Mouse (Mus musculus) kidney, adult 18-20 months (tissue): ENCODE measurements at regions not wholly inside any gene's neighbourhood (a gene's known extent, or its start where the extent isn't known, plus 50 kb on each side); places are given as distances from the start of the nearest gene placed in this dataset.

Source experiments
- DNase-seq: peaks from one replicate; pipeline ENCODE4 v3.0.0; 2021

- DNase-seq, result no peak
Measured at GRCm38 (mm10) chr6:17157270-17157669, 92.3 kb downstream of the Tes start.

DNA sequence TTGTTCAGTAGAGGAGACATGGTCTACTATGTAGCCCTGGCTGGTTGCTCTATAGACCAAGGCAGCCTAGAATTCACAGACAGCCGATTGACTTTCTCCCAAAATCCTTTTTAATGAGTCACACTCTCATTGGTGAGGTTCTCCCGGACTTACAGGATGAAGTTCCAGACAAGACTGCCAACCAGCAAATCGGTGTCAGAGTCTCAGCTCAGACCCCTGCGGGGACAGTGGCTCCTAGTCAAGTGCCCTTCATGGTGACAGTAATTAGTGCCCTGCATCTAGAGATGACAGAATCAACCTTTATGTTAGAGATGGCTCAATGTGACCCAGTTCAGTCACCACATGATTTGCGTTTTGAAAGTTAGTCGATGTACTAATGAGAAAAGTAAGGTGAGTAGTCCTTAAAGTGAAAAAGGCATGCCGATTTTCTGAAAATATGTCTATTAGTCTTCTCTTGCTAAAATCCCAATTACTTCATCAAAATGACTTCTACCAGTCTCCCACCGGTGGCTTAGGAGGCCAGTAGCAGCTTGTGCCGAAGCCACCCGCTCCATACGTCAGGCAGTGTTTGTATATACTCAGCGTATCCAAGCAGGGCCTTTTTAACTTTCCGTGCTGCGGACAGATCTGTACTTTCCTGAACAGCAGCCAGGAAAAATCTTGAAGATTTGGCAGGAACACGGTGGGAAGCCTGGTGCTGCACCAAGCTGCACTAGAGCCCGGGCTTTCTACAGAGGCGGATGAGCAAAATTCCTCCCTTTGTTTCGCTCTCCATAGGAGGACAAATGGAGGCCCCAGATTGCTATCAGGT lies 105.2 kb downstream of the Tes start:
- DNase-seq, result peak; percentile 27

GRCm38 (mm10) chr6:17170782-17171272 lies 105.9 kb downstream of the Tes start:
- no peak for DNase-seq

DNA sequence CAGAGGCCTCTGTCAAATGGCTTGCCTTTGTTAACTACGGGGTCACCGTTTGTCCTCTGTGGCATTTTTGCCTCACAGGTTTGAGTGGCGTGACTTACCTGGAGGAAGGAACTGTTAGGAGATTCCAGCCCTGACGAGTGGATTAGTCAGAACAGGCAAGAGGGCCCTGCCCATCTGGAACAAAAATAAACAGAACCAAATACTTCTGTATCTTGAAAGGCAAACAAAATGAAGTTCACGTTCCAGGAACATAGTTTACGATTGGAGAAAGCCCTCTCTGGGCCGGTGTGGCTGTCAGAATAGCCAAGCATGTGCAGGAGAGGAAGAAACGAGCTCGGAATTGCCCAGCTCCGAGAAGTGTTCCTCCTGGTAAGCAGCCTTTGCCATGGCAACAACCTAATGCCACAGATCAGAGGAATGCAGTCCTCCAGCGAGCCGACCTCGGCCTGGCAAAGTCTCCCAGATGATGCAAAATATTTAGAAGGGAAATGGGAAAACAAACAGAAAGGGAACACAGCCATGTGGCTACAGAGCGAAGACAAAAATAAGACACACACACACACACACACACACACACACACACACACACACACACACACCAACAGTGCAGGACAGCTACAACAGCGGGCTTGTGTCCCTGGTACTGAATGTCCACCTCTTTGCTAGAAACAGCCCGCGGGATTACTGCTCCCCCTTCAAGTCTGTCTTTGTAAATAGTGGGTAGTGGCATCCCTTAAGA lies 106.5 kb downstream of the Tes start:
- peak; percentile 38 for DNase-seq

- no peak for DNase-seq
Measured at GRCm38 (mm10) chr6:17172050-17172449, 107.1 kb downstream of the Tes start.

- DNase-seq, result peak; percentile 19
Measured at GRCm38 (mm10) chr6:17177153-17177552, 103.8 kb upstream of the Cav2 start.

DNA sequence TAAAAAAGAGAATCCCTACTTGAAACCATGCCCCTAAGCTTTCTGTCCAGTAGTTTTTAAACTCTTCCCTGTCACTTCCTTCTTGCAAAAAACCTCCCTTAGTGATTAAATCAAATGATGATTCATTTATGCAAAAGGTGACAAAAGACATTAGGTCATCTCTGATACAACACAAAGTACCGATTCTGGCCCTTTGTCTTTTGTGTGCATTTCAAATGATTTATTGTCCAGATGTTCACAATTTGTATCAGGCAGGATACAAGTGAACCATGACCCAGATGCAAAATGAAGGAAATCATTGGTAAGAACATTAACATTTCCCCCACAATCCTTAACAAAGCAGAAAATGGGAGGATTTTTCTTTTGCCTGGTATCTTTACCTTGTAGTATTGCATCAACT lies 101.5 kb upstream of the Cav2 start:
- no peak for DNase-seq

- no peak for DNase-seq
Measured at GRCm38 (mm10) chr6:17186604-17187003, 94.4 kb upstream of the Cav2 start.

DNA sequence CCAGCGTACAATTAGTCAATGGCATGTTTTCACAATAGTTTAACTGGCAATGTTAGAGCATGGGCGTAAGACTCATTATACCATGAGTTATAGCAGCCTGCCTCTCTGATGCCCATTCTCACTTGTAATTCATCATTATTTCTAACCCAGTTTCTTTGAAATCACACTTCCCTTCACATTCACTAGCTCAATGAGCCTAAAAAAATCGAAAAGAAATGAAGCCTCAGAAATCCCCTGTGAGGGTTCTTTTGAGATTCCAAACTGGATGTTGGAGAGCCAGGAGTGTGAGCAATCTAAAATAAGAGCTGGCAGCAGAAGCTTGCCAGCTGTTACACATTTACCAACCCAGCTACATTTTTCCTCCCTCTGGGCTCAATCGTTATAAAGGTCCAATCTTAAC lies 93.9 kb upstream of the Cav2 start:
- DNase-seq, result no peak

DNA sequence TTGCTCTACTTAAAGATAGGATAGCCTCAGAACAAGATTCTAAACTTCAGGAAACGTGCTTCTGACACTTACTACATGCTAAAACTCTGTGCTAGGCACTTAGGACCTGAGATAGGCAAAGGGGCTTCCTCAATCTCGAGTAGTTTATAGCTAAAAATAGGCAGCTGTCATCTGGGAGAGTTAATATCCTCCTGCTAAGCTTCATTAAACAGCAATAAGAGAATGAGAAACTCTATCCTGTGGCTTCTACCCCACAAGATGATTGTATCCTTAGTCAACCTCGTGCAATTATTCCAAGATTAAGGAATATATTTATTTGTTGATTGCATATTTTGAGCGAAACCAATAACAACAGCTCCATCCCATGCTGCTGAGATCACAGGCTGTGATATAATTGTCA lies 85.4 kb upstream of the Cav2 start:
- DNase-seq, result no peak

DNA sequence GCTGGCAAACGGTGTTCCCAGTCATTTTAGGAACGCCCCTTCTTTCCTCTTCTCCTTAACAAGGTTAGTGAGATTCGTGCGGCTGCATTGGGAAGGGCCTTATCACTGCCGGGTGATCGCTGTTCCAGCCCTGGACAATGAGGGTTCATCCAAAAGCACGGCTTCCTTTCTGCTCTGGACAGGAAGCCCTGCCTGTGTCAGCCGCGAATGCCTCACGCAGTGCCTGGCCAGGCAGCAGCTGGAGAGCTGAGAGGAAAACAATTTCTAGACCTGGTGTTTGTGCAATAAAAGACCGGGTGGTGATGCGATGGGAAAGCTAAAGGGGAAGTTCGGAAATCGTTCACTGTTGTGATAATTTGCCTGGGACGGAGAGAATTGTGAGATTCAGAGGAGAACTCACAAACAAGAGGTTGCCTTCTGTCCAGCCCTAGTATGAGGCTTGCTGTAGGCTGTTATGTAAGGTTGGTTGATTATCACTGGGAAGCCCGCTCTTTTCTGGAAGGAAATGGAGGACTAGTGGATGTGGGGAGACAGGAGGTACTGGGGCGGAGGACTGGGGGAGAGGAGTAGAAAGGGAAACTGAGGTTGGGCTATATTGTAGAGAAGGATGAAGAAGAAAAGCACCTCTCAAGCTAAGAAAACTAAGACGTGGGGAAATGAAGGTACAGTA lies 83.1 kb upstream of the Cav2 start:
- peak; percentile 46 for DNase-seq

GRCm38 (mm10) chr6:17198876-17199275 lies 82.1 kb upstream of the Cav2 start:
- DNase-seq, result no peak

DNA sequence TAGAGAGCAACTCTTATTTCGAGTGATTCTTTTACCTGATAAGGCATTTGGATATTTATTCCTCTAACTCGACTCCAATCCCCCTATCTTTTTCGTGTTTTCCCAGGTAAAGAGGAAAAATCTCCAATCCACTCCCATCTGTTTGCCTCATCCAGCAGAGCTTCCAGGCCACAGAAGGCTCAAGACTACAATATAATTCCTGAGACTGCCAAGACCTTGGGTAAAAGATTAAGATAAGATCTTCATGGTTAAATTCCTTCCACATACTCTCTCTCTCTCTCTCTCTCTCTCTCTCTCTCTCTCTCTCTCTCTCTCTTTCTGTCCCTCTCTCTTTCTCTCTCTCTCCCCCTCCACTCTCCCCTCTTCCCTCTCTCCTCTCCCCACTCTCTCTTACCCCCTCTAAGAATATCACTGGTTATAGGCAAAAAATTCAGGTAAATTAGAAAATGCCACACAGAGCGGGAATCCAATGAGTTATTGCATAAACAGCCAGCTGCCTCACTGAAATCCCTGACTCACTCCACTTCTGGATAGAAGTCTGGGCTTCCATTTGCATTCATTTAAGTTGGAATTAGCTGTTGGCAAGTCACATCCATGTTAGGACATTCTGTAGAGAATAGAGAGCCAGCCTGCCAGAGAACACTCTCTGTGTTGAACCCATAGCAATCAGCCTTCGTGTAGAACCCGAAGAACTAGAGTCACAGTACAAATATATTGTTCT lies 78.9 kb upstream of the Cav2 start:
- DNase-seq, result no peak

GRCm38 (mm10) chr6:17203302-17203701 lies 77.7 kb upstream of the Cav2 start:
- DNase-seq, result no peak

- no peak for DNase-seq
Measured at GRCm38 (mm10) chr6:17203900-17204686, 76.9 kb upstream of the Cav2 start.

DNA sequence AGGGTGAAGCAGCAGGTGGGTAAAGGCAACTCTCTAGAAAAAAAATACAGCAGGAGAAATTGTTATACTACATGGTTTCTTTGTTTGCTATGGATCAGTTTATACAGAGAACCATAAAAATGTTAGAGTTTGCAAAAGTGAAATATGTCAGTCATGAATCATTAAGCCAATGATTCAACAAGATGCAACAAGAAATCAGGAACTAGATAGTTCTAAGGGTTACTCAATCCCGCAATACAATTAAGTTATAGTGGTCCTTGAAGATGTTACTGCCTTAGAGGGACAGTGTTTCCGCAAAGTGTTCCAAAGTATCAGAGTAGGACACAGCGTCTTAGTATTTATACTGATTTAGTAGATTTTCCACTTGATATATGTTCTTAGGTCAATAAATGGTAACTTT lies 74.1 kb upstream of the Cav2 start:
- no peak for DNase-seq

DNA sequence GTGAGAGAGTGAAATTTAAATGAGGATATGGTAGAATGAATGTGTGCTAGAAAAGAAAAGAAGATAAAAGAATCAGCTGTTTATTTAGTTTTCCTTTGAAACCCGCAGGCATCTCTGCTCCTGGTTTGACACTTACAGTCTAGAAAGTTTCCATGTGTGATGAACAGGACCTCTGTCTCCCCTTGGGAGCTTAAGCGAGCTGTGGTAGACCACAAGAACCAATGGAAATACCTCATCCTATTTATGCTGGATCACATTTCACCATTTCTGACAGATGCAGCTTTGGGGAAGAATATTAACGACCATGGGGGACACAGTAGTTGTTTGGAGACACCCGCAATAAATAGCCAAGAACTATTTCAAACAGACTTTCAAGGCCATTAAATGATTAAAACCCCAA lies 71.2 kb upstream of the Cav2 start:
- no peak for DNase-seq

GRCm38 (mm10) chr6:17211346-17211745 lies 69.6 kb upstream of the Cav2 start:
- DNase-seq, result no peak

GRCm38 (mm10) chr6:17214774-17215173 lies 66.2 kb upstream of the Cav2 start:
- no peak for DNase-seq

- no peak for DNase-seq
Measured at GRCm38 (mm10) chr6:17216442-17216841, 64.5 kb upstream of the Cav2 start.

DNA sequence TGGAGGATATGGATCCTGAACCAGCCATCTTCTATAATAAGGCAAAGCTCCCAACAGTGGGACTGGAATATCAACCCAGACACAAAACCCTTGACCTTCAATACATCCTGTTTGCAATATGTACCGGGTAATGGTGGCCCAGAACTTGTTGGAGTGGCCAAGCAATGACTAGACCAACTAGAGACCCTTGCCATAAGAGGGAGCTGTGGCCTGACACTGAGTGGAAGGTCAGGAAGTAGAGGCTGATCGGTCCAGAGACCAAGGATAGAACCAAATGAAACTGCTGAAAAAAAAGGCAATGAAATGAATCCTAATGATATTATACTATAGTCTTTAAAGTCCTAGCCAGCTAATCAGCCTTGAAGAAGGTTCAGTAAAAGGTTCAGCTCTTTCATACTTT lies 57.2 kb upstream of the Cav2 start:
- DNase-seq, result no peak

GRCm38 (mm10) chr6:17224852-17225251 lies 56.1 kb upstream of the Cav2 start:
- no peak for DNase-seq
